Mouse (Mus musculus): Measurements from ENCODE around the gene Glg1. TPM values are rescaled to one million over a fixed set of nuclear protein-coding genes. Genes with fewer than 3 reads are reported as not detected.

Glg1 gene
- polyA plus RNA-seq, 1 experiment, result 30.0 TPM

- H3K79me3 ChIP-seq (ENCODE audit: low read depth), result peaks cover 2% of the 10 kb centered on the region
- H3K79me2 ChIP-seq (ENCODE audit: control insufficient read depth, insufficient read depth), result peaks cover 8% of the 10 kb centered on the region
- no peaks in the 10 kb centered on the region for H3K27me3 ChIP-seq (ENCODE audit: control insufficient read depth, insufficient read depth, insufficient read length)
- H3K36me3 ChIP-seq (ENCODE audit: control insufficient read depth, insufficient read depth), result peaks cover 24% of the 10 kb centered on the region
- TF ChIP-seq FOSL1 (IDR thresholded peaks at IDR 0.05; ENCODE audit: insufficient read depth, low read length, poor library complexity, severe bottlenecking) (no peak), MYOG (IDR thresholded peaks at IDR 0.05; ENCODE audit: control insufficient read depth, extremely low read depth, insufficient read length) (no peak), CTCF (IDR thresholded peaks at IDR 0.05; ENCODE audit: control insufficient read depth, insufficient read depth, insufficient read length) (no peak), CEBPB (IDR thresholded peaks at IDR 0.05; ENCODE audit: low read depth) (no peak), MAX (IDR thresholded peaks at IDR 0.05) (no peak), USF1 (IDR thresholded peaks at IDR 0.05; ENCODE audit: low read depth) (no peak), MYOD1 (IDR thresholded peaks at IDR 0.05; ENCODE audit: control insufficient read depth, insufficient read length, low read depth) (no peak)
- H3K4me3 ChIP-seq (ENCODE audit: insufficient read depth, poor library complexity, severe bottlenecking), result no peak overlapping the region
- no peak overlapping the region for H3ac ChIP-seq (ENCODE audit: control insufficient read depth, insufficient read length, low read depth)
These were observed 61.0 kb downstream of the Glg1 start for GRCm38 (mm10) chr8:111197966-111198365.

GRCm38 (mm10) chr8:111196181-111196580, 62.8 kb downstream of the Glg1 start:
- TF ChIP-seq CTCF (IDR thresholded peaks at IDR 0.05; ENCODE audit: control insufficient read depth, insufficient read depth, insufficient read length), result no peak
- no peak overlapping the region for H3K4me3 ChIP-seq (ENCODE audit: insufficient read depth, poor library complexity, severe bottlenecking)
- no peaks in the 10 kb centered on the region for H3K79me2 ChIP-seq (ENCODE audit: control insufficient read depth, insufficient read depth)
- H3K79me3 ChIP-seq (ENCODE audit: low read depth), result no peaks in the 10 kb centered on the region
- no peaks in the 10 kb centered on the region for H3K27me3 ChIP-seq (ENCODE audit: control insufficient read depth, insufficient read depth, insufficient read length)
- H3ac ChIP-seq (ENCODE audit: control insufficient read depth, insufficient read length, low read depth), result no peak overlapping the region
- H3K36me3 ChIP-seq (ENCODE audit: control insufficient read depth, insufficient read depth), result peaks cover 28% of the 10 kb centered on the region

- peaks cover 23% of the 10 kb centered on the region for H3K36me3 ChIP-seq (ENCODE audit: control insufficient read depth, insufficient read depth)
- H3K27me3 ChIP-seq (ENCODE audit: control insufficient read depth, insufficient read depth, insufficient read length), result no peaks in the 10 kb centered on the region
- no peak for TF ChIP-seq MYOD1 (IDR thresholded peaks at IDR 0.05; ENCODE audit: control insufficient read depth, insufficient read length, low read depth)
- no peak overlapping the region for H3ac ChIP-seq (ENCODE audit: control insufficient read depth, insufficient read length, low read depth)
- H3K79me2 ChIP-seq (ENCODE audit: control insufficient read depth, insufficient read depth), result no peaks in the 10 kb centered on the region
- no peaks in the 10 kb centered on the region for H3K79me3 ChIP-seq (ENCODE audit: low read depth)
- H3K4me3 ChIP-seq (ENCODE audit: insufficient read depth, poor library complexity, severe bottlenecking), result no peak overlapping the region
These were observed 70.3 kb downstream of the Glg1 start for GRCm38 (mm10) chr8:111188594-111189211.

- H3K79me3 ChIP-seq (ENCODE audit: low read depth), result no peaks in the 10 kb centered on the region
- no peaks in the 10 kb centered on the region for H3K27me3 ChIP-seq (ENCODE audit: control insufficient read depth, insufficient read depth, insufficient read length)
- no peaks in the 10 kb centered on the region for H3K79me2 ChIP-seq (ENCODE audit: control insufficient read depth, insufficient read depth)
- H3ac ChIP-seq (ENCODE audit: control insufficient read depth, insufficient read length, low read depth), result no peak overlapping the region
- peaks cover 36% of the 10 kb centered on the region for H3K36me3 ChIP-seq (ENCODE audit: control insufficient read depth, insufficient read depth)
- H3K4me3 ChIP-seq (ENCODE audit: insufficient read depth, poor library complexity, severe bottlenecking), result no peak overlapping the region
- TF ChIP-seq FOSL1 (IDR thresholded peaks at IDR 0.05; ENCODE audit: insufficient read depth, low read length, poor library complexity, severe bottlenecking), result no peak
- no peak for TF ChIP-seq CTCF (IDR thresholded peaks at IDR 0.05; ENCODE audit: control insufficient read depth, insufficient read depth, insufficient read length)
- no peak for TF ChIP-seq USF1 (IDR thresholded peaks at IDR 0.05; ENCODE audit: low read depth)
- TF ChIP-seq CEBPB (IDR thresholded peaks at IDR 0.05; ENCODE audit: low read depth), result no peak
- no peak for TF ChIP-seq MYOD1 (IDR thresholded peaks at IDR 0.05; ENCODE audit: control insufficient read depth, insufficient read length, low read depth)
These were observed 71.5 kb downstream of the Glg1 start for GRCm38 (mm10) chr8:111187470-111187869.

GRCm38 (mm10) chr8:111185472-111185947, 73.5 kb downstream of the Glg1 start:
- TF ChIP-seq USF1 (IDR thresholded peaks at IDR 0.05; ENCODE audit: low read depth) (no peak), CEBPB (IDR thresholded peaks at IDR 0.05; ENCODE audit: low read depth) (no peak), FOSL1 (IDR thresholded peaks at IDR 0.05; ENCODE audit: insufficient read depth, low read length, poor library complexity, severe bottlenecking) (no peak), MYOD1 (IDR thresholded peaks at IDR 0.05; ENCODE audit: control insufficient read depth, insufficient read length, low read depth) (no peak), CTCF (IDR thresholded peaks at IDR 0.05; ENCODE audit: control insufficient read depth, insufficient read depth, insufficient read length) (no peak), MYOG (IDR thresholded peaks at IDR 0.05; ENCODE audit: control insufficient read depth, extremely low read depth, insufficient read length) (no peak), MAX (IDR thresholded peaks at IDR 0.05) (no peak)
- no peak overlapping the region for H3K4me3 ChIP-seq (ENCODE audit: insufficient read depth, poor library complexity, severe bottlenecking)
- H3ac ChIP-seq (ENCODE audit: control insufficient read depth, insufficient read length, low read depth), result no peak overlapping the region
- no peaks in the 10 kb centered on the region for H3K27me3 ChIP-seq (ENCODE audit: control insufficient read depth, insufficient read depth, insufficient read length)
- no peaks in the 10 kb centered on the region for H3K79me3 ChIP-seq (ENCODE audit: low read depth)
- no peaks in the 10 kb centered on the region for H3K79me2 ChIP-seq (ENCODE audit: control insufficient read depth, insufficient read depth)
- peaks cover 46% of the 10 kb centered on the region for H3K36me3 ChIP-seq (ENCODE audit: control insufficient read depth, insufficient read depth)

- Histone ChIP-seq H3K79me3 (ENCODE audit: low read depth) (no peaks in the 10 kb centered on the region), H3K27me3 (ENCODE audit: control insufficient read depth, insufficient read depth, insufficient read length) (no peaks in the 10 kb centered on the region), H3K79me2 (ENCODE audit: control insufficient read depth, insufficient read depth) (no peaks in the 10 kb centered on the region), H3K36me3 (ENCODE audit: control insufficient read depth, insufficient read depth) (peaks cover 55% of the 10 kb centered on the region), H3K4me3 (ENCODE audit: insufficient read depth, poor library complexity, severe bottlenecking) (no peak overlapping the region), H3ac (ENCODE audit: control insufficient read depth, insufficient read length, low read depth) (no peak overlapping the region)
- TF ChIP-seq MYOG (IDR thresholded peaks at IDR 0.05; ENCODE audit: control insufficient read depth, extremely low read depth, insufficient read length), result no peak
- no peak for TF ChIP-seq USF1 (IDR thresholded peaks at IDR 0.05; ENCODE audit: low read depth)
- no peak for TF ChIP-seq CEBPB (IDR thresholded peaks at IDR 0.05; ENCODE audit: low read depth)
These were observed 87.4 kb downstream of the Glg1 start for GRCm38 (mm10) chr8:111171661-111172060.

Measured in C2C12 (cell line).